Mouse (Mus musculus) kidney, adult 9 months (tissue): Measurements from ENCODE around the gene Slc4a8.
A peak's percentile ranks its signal among the peaks of the same experiment; 100 is the strongest.

Experiments
- DNase-seq: peaks from one replicate; pipeline ENCODE4 v3.0.0; 2022

The Slc4a8 gene

GRCm38 (mm10) chr15:100761419-100762185, at the start of gene Slc4a8:
Gene Slc4a8 (plus strand): TSS chr15:100761747.
- peak; percentile 87 for DNase-seq

DNA sequence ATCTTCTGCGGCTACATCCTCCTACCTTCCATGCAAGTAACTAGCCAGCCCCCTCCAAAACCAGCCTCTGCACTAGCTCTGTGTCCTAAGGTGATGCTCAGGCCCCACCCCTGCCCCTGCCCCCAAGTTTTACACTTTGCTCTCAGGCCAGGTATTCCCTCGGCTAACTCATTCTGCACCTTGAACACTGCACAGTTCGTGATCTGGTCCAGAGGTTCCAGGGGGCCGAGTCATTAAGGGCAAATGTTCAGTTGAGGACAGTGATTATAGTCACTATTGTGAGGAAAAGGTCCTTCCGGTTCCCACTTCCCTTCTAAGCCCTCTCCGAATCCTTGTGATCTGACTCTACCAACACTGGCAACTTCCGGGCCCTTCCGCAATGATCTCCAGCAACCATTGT, 47.1 kb upstream of the Slc4a8 start:
- DNase-seq, result peak; percentile 51

DNA sequence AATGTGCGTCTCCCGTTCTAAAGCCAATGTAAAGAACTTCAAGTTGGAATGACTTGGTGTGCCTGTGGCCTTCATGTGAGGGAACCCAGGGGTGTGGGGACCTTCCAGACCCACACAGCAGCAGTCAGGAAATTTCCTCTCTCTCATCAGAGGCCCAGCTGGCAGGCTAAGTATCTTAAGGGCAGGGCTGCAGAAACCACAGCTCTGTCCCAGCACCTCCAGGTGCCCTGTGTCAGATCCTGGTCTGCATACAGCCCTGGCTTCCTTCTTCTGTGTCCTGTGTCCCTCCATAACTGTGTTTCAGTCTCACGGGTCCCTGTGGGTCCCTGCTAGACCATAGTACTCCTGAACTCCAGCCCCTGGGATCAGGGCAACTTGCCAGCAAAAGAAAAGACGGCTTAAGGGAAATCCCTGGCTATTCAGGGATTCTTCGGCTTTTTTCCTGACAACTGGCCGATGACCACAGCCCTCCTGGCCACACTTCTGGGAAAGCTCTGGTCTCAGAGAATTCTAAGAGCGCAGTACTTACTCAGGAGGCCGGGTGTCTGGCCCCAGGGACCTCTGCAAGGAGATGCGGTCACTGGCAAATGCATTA, 46.1 kb upstream of the Slc4a8 start:
- no peak for DNase-seq

DNA sequence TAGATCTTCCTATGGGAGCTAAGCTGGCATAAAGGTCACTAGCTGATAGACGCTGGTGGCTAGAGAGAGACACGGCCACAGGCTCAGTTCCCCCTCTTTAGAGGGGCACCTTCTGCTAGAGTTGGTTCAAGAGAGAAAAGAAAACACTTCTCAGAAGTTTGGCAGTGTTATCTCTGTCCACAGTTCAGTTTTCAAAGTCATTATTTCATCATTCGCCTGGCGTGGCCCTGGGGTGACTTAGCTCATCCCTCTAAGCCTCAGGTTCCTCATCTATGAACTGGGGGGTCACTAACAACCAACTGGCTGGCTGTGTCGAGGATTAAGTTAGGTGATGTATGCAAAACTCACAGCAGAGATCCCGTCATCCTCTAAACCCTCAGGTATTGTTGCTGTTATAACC, 43.6 kb upstream of the Slc4a8 start:
- DNase-seq, result no peak

GRCm38 (mm10) chr15:100718572-100718971, 43.0 kb upstream of the Slc4a8 start:
- DNase-seq, result no peak

DNA sequence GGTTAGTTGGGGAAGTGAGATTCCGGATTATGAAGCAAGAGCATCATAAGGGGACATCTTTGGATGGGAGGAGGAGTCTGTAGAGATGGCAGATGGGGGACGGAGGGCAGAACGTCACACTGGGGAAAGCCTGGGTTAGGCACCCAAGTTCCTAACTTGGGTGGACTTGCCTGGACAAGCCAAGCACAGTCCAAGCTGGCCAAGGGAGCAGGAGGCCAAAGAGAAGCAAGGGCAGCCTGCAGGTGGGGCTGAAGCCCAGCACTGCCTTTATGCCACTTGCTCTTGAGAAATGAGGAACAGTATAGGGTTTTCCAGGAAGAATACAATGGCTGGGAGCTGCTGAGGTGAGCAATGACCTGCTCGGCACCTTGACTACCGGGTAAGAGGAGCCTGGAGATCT, 42.3 kb upstream of the Slc4a8 start:
- DNase-seq, result no peak

GRCm38 (mm10) chr15:100720066-100720465, 41.5 kb upstream of the Slc4a8 start:
- no peak for DNase-seq

GRCm38 (mm10) chr15:100721445-100721844, 40.1 kb upstream of the Slc4a8 start:
- DNase-seq, result no peak

DNA sequence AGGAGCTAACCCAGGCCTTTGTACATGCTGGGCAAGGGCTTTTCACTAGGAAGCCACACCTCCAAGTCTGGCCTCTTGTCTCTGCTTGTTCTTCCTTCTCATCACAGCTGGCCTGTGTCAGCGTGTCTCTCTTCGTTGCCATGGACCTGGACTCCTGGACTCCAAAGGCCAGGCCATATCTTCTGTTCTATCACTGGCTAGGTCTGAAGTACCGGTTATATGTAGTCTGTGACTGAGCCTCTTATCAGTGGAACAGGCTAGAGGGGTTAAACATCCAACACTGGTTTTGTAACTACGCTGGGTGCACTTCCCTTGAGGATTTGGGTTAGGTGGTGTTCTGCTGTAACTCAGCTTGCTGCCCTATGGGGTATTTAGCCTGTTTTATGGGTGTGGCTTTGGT, 39.5 kb upstream of the Slc4a8 start:
- DNase-seq, result no peak

DNA sequence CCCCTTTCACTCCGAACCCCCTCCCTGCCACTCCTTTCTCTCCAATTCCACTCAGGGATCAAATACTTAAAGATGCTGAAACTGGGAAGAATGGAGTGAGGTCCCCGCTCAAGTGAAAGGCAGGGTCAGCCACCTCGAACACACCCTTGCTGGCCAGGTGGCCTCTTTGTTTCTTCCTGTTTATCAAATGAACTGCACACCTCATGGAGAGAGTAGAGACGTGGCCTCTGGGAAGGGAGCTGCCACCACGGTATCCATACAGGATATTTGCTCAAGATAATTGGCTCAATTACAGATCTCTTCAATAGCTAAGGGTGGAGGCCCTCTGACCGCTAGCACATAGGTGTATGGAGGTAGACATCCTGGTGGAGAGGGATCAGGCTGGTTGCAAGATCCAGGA, 39.0 kb upstream of the Slc4a8 start:
- DNase-seq, result no peak

DNA sequence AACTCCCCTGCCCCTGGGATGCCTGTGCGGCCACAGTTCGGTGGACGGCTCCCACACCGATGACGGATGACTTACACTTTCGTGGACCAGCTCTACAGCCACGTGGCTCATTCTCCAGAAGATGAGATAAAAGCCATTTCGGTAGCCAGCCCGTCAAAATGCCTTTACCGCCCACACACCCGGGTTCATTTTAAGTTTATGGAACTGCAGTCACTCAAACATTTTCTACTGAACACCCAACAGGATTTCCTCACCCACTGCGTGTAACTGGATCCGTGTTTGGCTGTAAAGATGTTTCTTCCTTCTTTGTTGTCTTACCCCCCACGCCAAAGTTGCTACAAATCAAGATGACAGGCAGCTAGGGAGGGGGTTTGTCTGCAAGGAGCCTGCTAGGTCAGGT, 38.0 kb upstream of the Slc4a8 start:
- DNase-seq, result no peak

GRCm38 (mm10) chr15:100726721-100727120, 34.8 kb upstream of the Slc4a8 start:
- DNase-seq, result no peak

DNA sequence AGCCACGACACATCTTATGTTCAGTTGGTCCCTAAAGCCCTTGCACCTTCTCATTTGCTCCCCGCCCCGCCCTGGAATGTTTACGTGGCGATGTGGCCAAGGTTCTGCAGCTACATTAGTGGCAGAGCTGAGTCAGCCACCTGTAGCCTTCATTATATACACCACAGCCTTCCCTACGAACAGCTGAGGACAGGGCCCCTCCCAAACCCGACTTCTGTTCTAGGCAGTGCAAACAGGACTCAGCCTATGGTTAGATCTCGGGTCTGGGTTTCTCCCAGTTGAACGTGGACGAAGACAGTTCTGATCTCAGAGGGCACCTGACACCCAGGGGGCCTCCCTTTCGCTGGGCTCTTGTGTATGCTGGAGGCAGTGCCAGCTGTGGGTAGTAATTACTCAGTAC, 33.7 kb upstream of the Slc4a8 start:
- DNase-seq, result no peak

- no peak for DNase-seq
These were observed 33.0 kb upstream of the Slc4a8 start for GRCm38 (mm10) chr15:100728586-100728985.

GRCm38 (mm10) chr15:100729281-100729985, 32.1 kb upstream of the Slc4a8 start, which contains the start of gene Galnt6:
Gene Galnt6 (minus strand): TSS chr15:100729376.
- no peak for DNase-seq

DNA sequence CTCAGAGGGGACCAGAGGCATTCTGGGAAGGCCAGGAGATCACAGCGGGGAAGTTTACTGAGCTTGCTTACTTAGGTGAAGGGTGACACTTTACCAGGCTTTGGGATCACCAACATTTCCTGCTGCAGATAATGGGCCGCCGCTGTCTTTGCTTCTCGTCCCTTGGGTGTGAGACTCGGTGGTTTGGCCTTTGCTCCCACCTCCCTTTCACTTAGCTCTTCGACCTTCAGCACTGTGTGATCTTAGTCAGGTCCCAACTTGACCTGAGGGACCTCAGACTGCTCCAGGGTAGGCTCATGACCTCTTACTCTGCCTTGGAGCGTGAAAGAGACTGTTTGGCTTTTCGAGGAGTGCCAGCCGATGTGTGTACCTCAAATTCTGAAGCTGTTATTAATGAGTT, 30.5 kb upstream of the Slc4a8 start:
- no peak for DNase-seq

DNA sequence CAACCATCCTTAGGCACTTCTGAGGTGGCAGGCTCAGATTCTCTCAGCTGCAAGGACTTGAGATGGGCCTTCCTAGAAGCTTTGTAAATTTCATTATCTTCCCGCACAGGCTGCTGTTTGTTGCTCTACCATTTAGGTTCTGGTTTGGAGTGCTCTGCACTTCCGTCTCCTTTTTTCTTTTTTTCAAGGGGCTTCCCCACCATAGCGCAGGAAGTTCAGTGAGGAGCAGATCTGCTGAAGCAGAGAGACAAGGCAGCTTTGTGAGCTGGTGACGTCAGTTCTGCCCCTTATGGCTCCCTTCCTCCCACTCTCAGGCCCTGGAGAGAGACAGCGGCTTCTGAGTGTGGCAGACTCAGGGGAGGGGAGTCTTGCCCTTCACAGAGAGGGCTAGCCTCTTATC, 29.0 kb upstream of the Slc4a8 start:
- no peak for DNase-seq

DNA sequence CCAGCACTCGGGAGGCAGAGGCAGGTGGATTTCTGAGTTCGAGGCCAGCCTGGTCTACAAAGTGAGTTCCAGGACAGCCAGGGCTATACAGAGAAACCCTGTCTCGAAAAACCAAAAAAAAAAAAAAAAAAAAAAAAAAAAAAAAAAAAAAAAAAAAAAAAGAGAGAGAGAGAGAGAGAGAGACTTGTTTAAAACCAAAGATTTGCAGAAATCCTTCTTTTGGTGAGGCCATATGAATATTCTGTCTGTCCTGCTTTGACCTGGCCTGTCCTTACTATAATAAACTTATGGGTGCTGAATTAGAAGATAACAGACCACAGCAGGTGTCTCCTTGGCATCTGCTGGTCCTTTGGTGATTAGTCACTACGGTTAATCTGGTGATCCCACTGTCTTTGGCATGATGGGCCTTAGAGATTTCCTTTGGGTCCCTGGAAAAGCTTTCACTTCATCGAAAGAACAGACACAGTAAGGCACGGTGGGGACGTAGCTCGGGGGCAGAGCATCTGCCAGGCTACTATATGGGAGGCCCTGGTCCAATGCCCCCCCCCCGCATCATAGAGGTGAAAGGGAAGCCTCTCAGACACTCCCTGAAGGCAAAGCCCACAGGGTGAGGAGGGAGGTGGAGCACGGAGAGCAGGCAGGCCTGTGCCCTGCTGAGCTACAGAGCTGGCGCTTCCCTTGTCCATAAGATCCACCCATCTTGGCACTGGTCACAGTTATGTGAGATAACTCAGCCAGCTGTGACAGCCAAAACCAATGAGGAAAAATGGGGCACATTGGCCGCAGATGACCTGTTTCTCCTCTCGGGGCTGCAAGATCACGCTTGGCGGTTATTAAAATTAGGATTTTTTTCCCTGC, 26.2 kb upstream of the Slc4a8 start:
- no peak for DNase-seq

DNA sequence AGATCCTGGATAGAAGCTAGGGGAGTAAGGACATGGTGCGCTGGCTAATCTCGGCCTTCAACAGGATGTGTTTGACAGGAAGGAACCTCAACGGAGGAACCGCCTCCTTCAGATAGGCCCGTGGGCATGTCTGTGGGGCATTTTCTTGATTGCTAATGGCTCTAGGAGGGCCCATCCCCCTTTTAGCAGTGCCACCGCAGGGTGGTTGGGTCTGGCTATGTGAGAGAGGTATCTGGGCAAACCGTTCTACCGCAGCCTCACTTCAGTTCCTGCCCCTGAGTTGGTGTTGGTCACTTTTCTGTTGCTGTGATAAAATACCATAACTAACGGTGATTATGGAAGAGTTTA, 25.6 kb upstream of the Slc4a8 start:
- DNase-seq, result no peak

GRCm38 (mm10) chr15:100737667-100738066, 23.9 kb upstream of the Slc4a8 start:
- no peak for DNase-seq

GRCm38 (mm10) chr15:100738351-100738781, 23.2 kb upstream of the Slc4a8 start:
- DNase-seq, result no peak

GRCm38 (mm10) chr15:100739442-100739841, 22.1 kb upstream of the Slc4a8 start:
- no peak for DNase-seq

DNA sequence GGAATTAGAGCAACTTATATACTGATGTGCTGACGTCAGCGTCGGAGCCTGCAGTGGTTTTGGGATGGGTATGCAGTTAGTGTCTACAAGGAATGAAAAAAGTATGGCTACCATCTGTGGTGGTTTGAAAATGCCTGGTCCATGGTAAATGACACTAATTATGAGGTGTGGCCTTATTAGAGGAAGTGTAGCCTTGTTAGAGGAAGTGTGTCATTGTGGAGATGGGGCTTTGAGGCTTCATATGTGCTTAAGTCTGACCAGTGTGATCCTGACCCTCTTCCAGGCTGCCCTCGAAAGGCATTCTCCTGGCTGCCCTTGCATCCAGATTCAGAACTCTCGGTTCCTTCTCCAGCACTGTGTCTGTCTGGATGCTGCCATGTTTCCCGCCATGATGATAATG, 18.3 kb upstream of the Slc4a8 start:
- DNase-seq, result no peak
